Mouse (Mus musculus): ENCODE results near the gene Car9. TPM values are rescaled to one million over a fixed set of nuclear protein-coding genes. Genes with fewer than 3 reads are reported as not detected.

Car9 gene
- total and polyA plus RNA-seq, 3 experiments: 0.77 to 3.3 TPM; not detected in 1

DNA sequence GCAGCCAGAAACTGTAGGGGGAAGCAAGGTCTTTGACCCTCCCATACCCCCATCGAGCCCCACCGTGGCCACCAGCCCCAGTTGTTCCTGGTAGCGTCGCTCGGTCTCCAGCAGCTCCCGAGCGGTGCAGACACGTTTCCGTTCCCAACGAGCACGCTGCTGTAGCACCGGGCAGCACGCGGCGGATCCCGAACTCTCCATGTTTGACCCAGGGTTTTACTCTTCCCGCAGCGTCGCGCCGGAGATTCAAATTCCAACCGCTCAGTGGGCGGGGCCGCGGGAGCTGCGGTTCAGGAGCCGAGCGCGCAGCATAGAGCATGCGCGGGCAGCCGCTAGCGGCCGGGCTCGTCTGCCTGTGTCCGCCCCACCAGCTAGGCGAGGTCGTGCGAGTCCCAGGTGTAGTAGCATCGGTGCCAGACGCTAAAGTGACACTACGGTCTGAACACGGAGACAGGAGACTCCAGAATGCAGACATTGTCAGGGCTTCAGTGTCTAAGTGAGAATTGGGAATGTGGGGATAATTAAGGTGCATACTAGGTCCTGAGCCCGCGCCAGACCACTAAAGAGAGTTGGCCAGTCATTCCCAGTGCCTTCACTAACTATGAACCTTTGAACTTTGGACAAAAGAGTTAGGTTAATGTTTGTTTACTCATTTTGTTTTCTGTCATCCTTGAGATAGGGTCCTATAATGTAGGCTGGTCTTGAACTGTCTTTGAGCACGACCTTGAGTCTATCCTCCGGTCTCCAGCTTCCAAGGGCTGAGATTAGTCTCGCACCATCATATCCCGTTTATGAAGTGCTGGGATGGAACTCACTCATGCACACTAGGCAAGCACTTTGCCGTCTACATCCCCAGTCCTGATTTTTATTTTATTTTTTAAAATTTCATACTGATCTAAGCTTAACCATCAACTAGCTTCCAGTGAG, 7.1 kb upstream of the Car9 start, which contains the start of gene Arhgef39 (continued):
- TF ChIP-seq MXI1 (IDR thresholded peaks at IDR 0.05; ENCODE audit: low read depth, low read length) (peak; percentile 78), ZKSCAN1 (IDR thresholded peaks at IDR 0.05; ENCODE audit: low read depth, low read length) (no peak), BHLHE40 (IDR thresholded peaks at IDR 0.05; ENCODE audit: borderline replicate concordance, low read depth, low read length) (no peak), RAD21 (IDR thresholded peaks at IDR 0.05; ENCODE audit: low read depth, low read length) (no peak), HCFC1 (IDR thresholded peaks at IDR 0.05; ENCODE audit: low read depth, low read length) (peak; percentile 47), POLR2AphosphoS5 (IDR thresholded peaks at IDR 0.05; ENCODE audit: borderline replicate concordance, low read depth, low read length) (no peak), ZC3H11A (IDR thresholded peaks at IDR 0.05; ENCODE audit: low read depth, low read length) (no peak), MYC (IDR thresholded peaks at IDR 0.05; ENCODE audit: low read depth, low read length) (peak; percentile 69; the same call in 1 of the 2 replicates), ELF1 (IDR thresholded peaks at IDR 0.05; ENCODE audit: low read depth, low read length) (no peak), E2F4 (IDR thresholded peaks at IDR 0.05; ENCODE audit: borderline replicate concordance, low read depth, low read length) (no peak), MAX (IDR thresholded peaks at IDR 0.05; ENCODE audit: low read length) (peak; percentile 56; the same call in 1 of the 2 replicates), JUND (IDR thresholded peaks at IDR 0.05; ENCODE audit: low read depth, low read length) (no peak), EP300 (IDR thresholded peaks at IDR 0.05; ENCODE audit: low read depth in 1 of 2, low read length in 2 of 2) (no peak), GATA1 (IDR thresholded peaks at IDR 0.05; ENCODE audit: low read depth, low read length) (no peak), SIN3A (IDR thresholded peaks at IDR 0.05; ENCODE audit: low read length) (no peak; the same call in 1 of the 2 replicates), MAZ (IDR thresholded peaks at IDR 0.05; ENCODE audit: low read depth, low read length) (no peak), RCOR1 (IDR thresholded peaks at IDR 0.05; ENCODE audit: low read depth, low read length) (peak; percentile 13; the same call in 1 of the 2 replicates), CTCF (IDR thresholded peaks at IDR 0.05 in 2 of 3, conservative IDR thresholded peaks at IDR 0.05 in 1 of 3; ENCODE audit: control insufficient read depth in 1 of 3, insufficient read depth in 1 of 3, low read depth in 2 of 3, low read length in 3 of 3, poor library complexity in 1 of 3, severe bottlenecking in 1 of 3) (no peak), USF2 (IDR thresholded peaks at IDR 0.05; ENCODE audit: borderline replicate concordance in 1 of 2, insufficient read depth in 1 of 2, low read depth in 1 of 2, low read length in 2 of 2) (no peak), SMC3 (IDR thresholded peaks at IDR 0.05; ENCODE audit: low read depth, low read length) (no peak), CHD1 (IDR thresholded peaks at IDR 0.05; ENCODE audit: low read depth, low read length) (no peak), MYB (IDR thresholded peaks at IDR 0.05; ENCODE audit: low read depth, low read length) (peak; percentile 38; the same call in 1 of the 2 replicates), POLR2AphosphoS2 (IDR thresholded peaks at IDR 0.05; ENCODE audit: low read length) (peak; percentile 54; the same call in 1 of the 2 replicates)
